ENCODE assay signal across 8 mouse cellular contexts in the genomic region with DNA sequence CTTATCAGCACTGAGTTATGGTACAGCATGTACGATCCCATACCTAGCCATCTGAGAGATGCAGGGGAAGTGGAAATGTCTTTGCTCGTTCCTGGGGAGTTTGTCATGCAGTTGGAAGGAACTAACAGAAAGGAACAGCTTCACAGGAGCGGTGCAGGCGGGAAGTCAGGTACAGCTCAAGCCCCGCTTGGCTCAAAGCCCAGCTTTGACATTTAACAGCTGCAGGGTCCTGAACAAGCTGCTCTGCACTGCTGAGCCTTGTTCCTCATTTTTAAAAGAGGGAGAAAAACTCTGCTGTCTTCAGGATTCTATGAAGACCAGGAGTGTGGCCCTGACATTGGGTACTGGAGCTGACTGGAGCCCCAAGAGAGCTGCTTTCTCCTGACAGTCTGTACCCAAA.
DNase-seq lines count a peak whose midpoint lies in the region; ATAC-seq and TF ChIP-seq lines count a peak whose summit lies in the region.

No protein-coding gene starts in this region.

- peak overlapping the region; percentile 42; the same call in 1 of the 2 replicates for H3K9ac ChIP-seq in heart, embryonic 14.5 days (ENCODE audit: low read length)
- no peak overlapping the region for H3K9ac ChIP-seq in stomach, embryonic 14.5 days (replicated peaks; ENCODE audit: low read depth, low read length)

- ATAC-seq in heart, embryonic 14.5 days (ENCODE audit: insufficient number of reproducible peaks, insufficient read depth, low FRiP score, low read depth), result peak; percentile 56; the same call in 1 of the 2 replicates
- ATAC-seq in stomach, embryonic 14.5 days (ENCODE audit: insufficient number of reproducible peaks, insufficient read depth, low FRiP score, low read depth), result peak; percentile 80; the same call in 1 of the 2 replicates
- ATAC-seq in inflammation-experienced regulatory T-cells, adult 6 months, result no peak

- no peaks in the 10 kb centered on the region for H3K27me3 ChIP-seq in heart, embryonic 14.5 days (ENCODE audit: control insufficient read depth, insufficient read depth, low read length)
- H3K27me3 ChIP-seq in stomach, embryonic 14.5 days (ENCODE audit: control insufficient read depth, insufficient read depth, low read length), result no peaks in the 10 kb centered on the region

- 0 out of 2 replicates have a peak overlapping the region, but pooled peaks have one; percentile 16 for H3K4me2 ChIP-seq in heart, embryonic 14.5 days (ENCODE audit: low read length)
- H3K4me2 ChIP-seq in stomach, embryonic 14.5 days (replicated peaks; ENCODE audit: low read depth, low read length), result 0 out of 2 replicates have a peak overlapping the region, but pooled peaks have one; percentile 3

- WGBS in lung, adult 2 months, result 21% methylated on average over 5 of the region's 5 CpGs
- WGBS in heart, embryonic 14.5 days, result 9% methylated on average over 5 of the region's 5 CpGs
- WGBS in stomach, embryonic 14.5 days, result 21% methylated on average over 5 of the region's 5 CpGs

- H3K27ac ChIP-seq in heart, embryonic 14.5 days (replicated peaks in 1 of 2; ENCODE audit: control insufficient read depth in 1 of 2, insufficient read depth in 1 of 2, low read depth in 2 of 2, low read length in 2 of 2), result peak overlapping the region; percentile 76 to 77
- peak overlapping the region; percentile 72 for H3K27ac ChIP-seq in stomach, embryonic 14.5 days (ENCODE audit: low read length)

- H3K4me1 ChIP-seq in lung, adult 2 months (ENCODE audit: control insufficient read depth, insufficient read depth, low read length), result 0 out of 2 replicates have a peak, but pooled peaks cover 2% of the 10 kb centered on the region
- peaks cover 18 to 48% of the 10 kb centered on the region in 2 experiments for H3K4me1 ChIP-seq in heart, embryonic 14.5 days (ENCODE audit: control insufficient read depth in 2 of 2, insufficient read depth in 2 of 2, low read length in 2 of 2)
- peaks cover 40% of the 10 kb centered on the region for H3K4me1 ChIP-seq in stomach, embryonic 14.5 days (ENCODE audit: control insufficient read depth, insufficient read depth, low read length)

- H3K36me3 ChIP-seq in heart, embryonic 14.5 days (ENCODE audit: control insufficient read depth, insufficient read depth, low read length), result no peaks in the 10 kb centered on the region
- H3K36me3 ChIP-seq in stomach, embryonic 14.5 days (ENCODE audit: control insufficient read depth, insufficient read depth, low read length), result no peaks in the 10 kb centered on the region

- TF ChIP-seq CTCF in lung, adult 2 months (IDR thresholded peaks at IDR 0.05; ENCODE audit: insufficient read depth, low read length), result no peak

- peak; percentile 91 for DNase-seq in heart, adult 11 months
- no peak for DNase-seq in heart, adult 8-10 months (ENCODE audit: low spot score)
- DNase-seq in lung, postnatal 14 days, result peak; percentile 10
- DNase-seq in lung, adult 2 months, result no peak
- DNase-seq in cerebellum, adult 9-11 months, result no peak

- no peaks in the 10 kb centered on the region for H3K9me3 ChIP-seq in heart, embryonic 14.5 days (ENCODE audit: control insufficient read depth, low read length)
- no peaks in the 10 kb centered on the region for H3K9me3 ChIP-seq in stomach, embryonic 14.5 days (ENCODE audit: control insufficient read depth, low read depth, low read length)

- TF ChIP-seq POLR2A in lung, adult 2 months (IDR thresholded peaks at IDR 0.05; ENCODE audit: borderline replicate concordance, extremely low read depth, low read depth, low read length), result no peak

- H3K4me3 ChIP-seq in lung, adult 2 months (replicated peaks; ENCODE audit: extremely low read depth, low read depth, low read length), result no peak overlapping the region
- H3K4me3 ChIP-seq in heart, embryonic 14.5 days (ENCODE audit: control insufficient read depth in 1 of 2, insufficient read depth in 1 of 2, low read depth in 1 of 2, low read length in 2 of 2), result no peak overlapping the region
- H3K4me3 ChIP-seq in stomach, embryonic 14.5 days (ENCODE audit: low read depth, low read length), result no peak overlapping the region

Comparison
In these comparisons a context has a peak if more than half of its experiments do, and no peak if none do; other contexts are left out.
1. DNase-seq: peak in heart, adult 11 months (single experiment) and lung, postnatal 14 days (single experiment); none in heart, adult 8-10 months (single experiment), lung, adult 2 months (single experiment) and cerebellum, adult 9-11 months (single experiment).